8 mouse cellular contexts compared by ENCODE assay signal in the genomic region with DNA sequence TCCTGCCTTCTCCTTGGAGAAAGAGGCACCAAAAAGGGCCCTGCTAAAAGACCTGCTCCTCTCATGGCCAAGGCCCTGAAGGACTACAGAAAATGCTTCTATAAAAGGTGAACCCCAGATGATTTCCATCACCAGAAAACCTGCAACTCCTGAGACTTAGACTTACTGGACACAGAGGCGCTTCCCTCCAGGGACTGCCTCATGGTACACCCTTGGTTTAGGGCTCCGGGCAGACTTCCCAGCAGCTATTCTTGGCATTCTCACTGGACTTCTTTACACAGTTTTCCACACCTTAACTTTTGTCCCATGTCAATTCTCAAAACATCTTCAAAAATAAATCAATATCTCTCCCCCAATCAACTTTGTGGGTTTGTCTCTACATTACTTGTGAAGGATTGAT.
DNase-seq lines count a peak whose midpoint lies in the region; ATAC-seq and TF ChIP-seq lines count a peak whose summit lies in the region.
"Not testable (repeated sequence)": the region's sequence is repeated elsewhere in the genome, so short reads cannot be mapped to it uniquely, and the experiment has no call there.

No protein-coding gene starts in this region.

- H3K9me3 ChIP-seq in forebrain, embryonic 11.5 days (ENCODE audit: control insufficient read depth, low read length); stomach, postnatal 0 days (ENCODE audit: control insufficient read depth, low read length): not testable (repeated sequence)

- H3K36me3 ChIP-seq in forebrain, embryonic 11.5 days (ENCODE audit: control insufficient read depth, insufficient read depth, low read length); stomach, postnatal 0 days (ENCODE audit: control insufficient read depth, insufficient read depth, low read length): not testable (repeated sequence)

- 94% methylated on average over 2 of the region's 2 CpGs for WGBS in forebrain, embryonic 11.5 days
- WGBS in stomach, postnatal 0 days = 88% methylated on average over 2 of the region's 2 CpGs

- peak; percentile 6 for DNase-seq in 3T3-L1 (ENCODE audit: low read depth, low spot score)
- peak; percentile 0 for DNase-seq in c-Kit-positive CD71-negative TER-119-negative erythroid progenitor cells, embryonic 14.5 days (ENCODE audit: low read depth)
- DNase-seq in forebrain, embryonic 11.5 days (ENCODE audit: low spot score) = peak; percentile 62
- peak; percentile 3 for DNase-seq in induced T-regulatory cell, adult 2 months (ENCODE audit: low read depth)
- peak; percentile 9 for DNase-seq in liver
- DNase-seq in mesoderm, embryonic 11.5 days (ENCODE audit: low read depth, low spot score) = peak; percentile 4
- DNase-seq in neural tube, embryonic 10.5 days (ENCODE audit: extremely low spot score, low spot score) = peak; percentile 18
- peak; percentile 29 for DNase-seq in stomach, postnatal 0 days (ENCODE audit: low spot score)

- not testable (repeated sequence) for H3K4me2 ChIP-seq in forebrain, embryonic 11.5 days (ENCODE audit: low read depth, low read length, severe bottlenecking); stomach, postnatal 0 days (replicated peaks; ENCODE audit: low read depth)

- not testable (repeated sequence) for TF ChIP-seq CTCF in stomach, postnatal 0 days (IDR thresholded peaks at IDR 0.05; ENCODE audit: low read depth)

- H3K27me3 ChIP-seq in forebrain, embryonic 11.5 days (ENCODE audit: control insufficient read depth, insufficient read depth, low read length); stomach, postnatal 0 days (ENCODE audit: control insufficient read depth, insufficient read depth, low read length): not testable (repeated sequence)

- not testable (repeated sequence) for ATAC-seq in forebrain, embryonic 11.5 days (replicated peaks; ENCODE audit: low FRiP score); stomach, postnatal 0 days (ENCODE audit: low FRiP score, low TSS enrichment)

- H3K9ac ChIP-seq in forebrain, embryonic 11.5 days (ENCODE audit: low read length); stomach, postnatal 0 days (ENCODE audit: low read length): not testable (repeated sequence)

- not testable (repeated sequence) for TF ChIP-seq EP300 in stomach, postnatal 0 days (optimal IDR thresholded peaks at IDR 0.05)

- not testable (repeated sequence) for H3K4me1 ChIP-seq in forebrain, embryonic 11.5 days (replicated peaks; ENCODE audit: control insufficient read depth, insufficient read depth, low read length); stomach, postnatal 0 days (replicated peaks; ENCODE audit: control insufficient read depth, insufficient read depth)

- H3K27ac ChIP-seq in forebrain, embryonic 11.5 days (ENCODE audit: low read depth, low read length); stomach, postnatal 0 days (replicated peaks): not testable (repeated sequence)

- H3K4me3 ChIP-seq in forebrain, embryonic 11.5 days (ENCODE audit: low read depth, low read length); stomach, postnatal 0 days (ENCODE audit: low read depth, low read length): not testable (repeated sequence)

Comparison
In these comparisons a context has a peak if more than half of its experiments do, and no peak if none do; other contexts are left out.
1. DNase-seq: peak in every context shown above with its lines; median percentile 62 in forebrain, embryonic 11.5 days; 29 in stomach, postnatal 0 days; 18 in neural tube, embryonic 10.5 days; 9 in liver; 6 in 3T3-L1; 4 in mesoderm, embryonic 11.5 days; 3 in induced T-regulatory cell, adult 2 months; 0 in c-Kit-positive CD71-negative TER-119-negative erythroid progenitor cells, embryonic 14.5 days.